Mouse (Mus musculus) midbrain, embryonic 14.5 days (tissue): ENCODE data around the gene Litaf. TPM values are rescaled to one million over a fixed set of nuclear protein-coding genes. Genes with fewer than 3 reads are reported as not detected.
A peak's percentile ranks its signal among the peaks of the same experiment; 100 is the strongest.

Experiments
- ATAC-seq: fragments of 200-750 bp; cut with Nextera tagmentation; 2 replicates; pipeline ENCODE4 v1.8.0; 2017; ENCODE audit warnings: moderate number of reproducible peaks, moderate library complexity; ENCODE audit not compliant: low FRiP score, low TSS enrichment
- DNase-seq: peaks from one replicate; pipeline ENCODE4 v3.0.0-alpha.2; 2015
- H3K27ac ChIP-seq: fragments of 300-500 bp; sonication (generic); replicated peaks from 2 replicates; pipeline ENCODE4 v1.5.1; 2014; ENCODE audit warnings: mild to moderate bottlenecking, low read depth, low read length, moderate library complexity
- H3K27me3 ChIP-seq: fragments of 300-500 bp; sonication (generic); 2 replicates; pipeline ENCODE4 v1.6.1; 2014; ENCODE audit warnings: low read length, control low read depth, mixed read lengths; ENCODE audit not compliant: control insufficient read depth, insufficient read depth
- H3K36me3 ChIP-seq: fragments of 300-500 bp; sonication (generic); 2 replicates; pipeline ENCODE4 v1.6.1; 2014; ENCODE audit warnings: low read length, control low read depth; ENCODE audit not compliant: control insufficient read depth, insufficient read depth
- H3K4me1 ChIP-seq: fragments of 300-500 bp; sonication (generic); 2 replicates; pipeline ENCODE4 v1.6.1; 2014; ENCODE audit warnings: mild to moderate bottlenecking, antibody characterized with exemption, low read length, control low read depth; ENCODE audit not compliant: control insufficient read depth, insufficient read depth
- H3K4me2 ChIP-seq: fragments of 300-500 bp; sonication (generic); 2 replicates; pipeline ENCODE4 v1.6.1; 2014; ENCODE audit warnings: mild to moderate bottlenecking, low read length, moderate library complexity
- H3K4me3 ChIP-seq: fragments of 300-500 bp; sonication (generic); replicated peaks from 2 replicates; pipeline ENCODE4 v1.5.1; 2014; ENCODE audit warnings: low read depth, low read length
- H3K9ac ChIP-seq: fragments of 300-500 bp; sonication (generic); replicated peaks from 2 replicates; pipeline ENCODE4 v1.6.1; 2014; ENCODE audit warnings: mild to moderate bottlenecking, low read length, moderate library complexity
- H3K9me3 ChIP-seq: fragments of 300-500 bp; sonication (generic); 2 replicates; pipeline ENCODE4 v1.6.1; 2016; ENCODE audit warnings: low read length, control low read depth, mixed read lengths; ENCODE audit not compliant: control insufficient read depth
- WGBS: fragments of 180-500 bp; shearing (Covaris S2); extraction: QIAGEN DNeasy Blood & Tissue Kit; methylation state at CpG from one replicate; pipeline ENCODE4 v1.1.7; 2014; 5-methylcytosine and 5-hydroxymethylcytosine counted together
- polyA plus RNA-seq: library from polyadenylated mRNA; unstranded; fragments of >200 nt; fragmentation: Nextera tagmentation; extraction: Ambion mirVana; gene quantifications from 2 replicates; pipeline ENCODE4 v1.2.1, GENCODE M21; 2014

Gene Litaf
- polyA plus RNA-seq, 1 experiment from 2014 or later: 32.0 TPM

DNA sequence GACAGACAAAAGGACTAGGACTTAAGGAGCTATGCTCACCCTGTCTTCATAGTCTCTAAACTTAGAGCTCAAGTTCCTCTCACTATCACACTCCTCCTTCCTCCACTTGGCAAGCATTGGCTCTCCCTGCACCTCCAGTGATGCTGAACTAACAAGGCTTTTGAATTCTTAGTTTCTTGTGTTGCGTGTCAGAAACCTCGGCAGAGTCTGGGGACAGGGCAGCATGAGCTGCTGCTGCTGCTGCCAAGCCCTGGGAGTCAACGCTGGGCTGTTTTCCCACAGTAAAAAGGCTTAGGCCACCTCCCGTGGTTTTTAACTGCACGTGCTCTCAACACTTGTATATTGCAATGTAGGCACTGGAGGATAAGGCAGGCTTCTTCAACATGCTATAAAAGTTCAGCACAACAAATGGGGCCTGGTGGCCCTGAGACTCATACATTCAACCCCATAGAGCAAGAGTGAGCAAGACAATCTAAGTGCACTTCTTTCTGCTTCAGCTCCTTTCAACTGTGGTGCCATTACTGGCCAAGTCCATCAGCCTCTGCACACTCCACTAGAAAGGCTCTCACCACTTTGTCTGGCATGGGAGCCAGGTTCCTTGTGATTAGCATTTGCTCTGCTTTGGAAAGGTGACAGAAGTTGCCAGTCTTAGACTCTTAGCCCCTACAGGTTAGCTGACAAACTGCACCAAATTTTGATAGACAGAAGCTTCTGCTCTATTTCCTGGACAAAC, 21.1 kb upstream of the Litaf start:
- H3K9ac ChIP-seq: no peak overlapping the region
- H3K4me2 ChIP-seq: no peak overlapping the region
- DNase-seq (peak; percentile 46), ATAC-seq (no peak)
- no peak overlapping the region for H3K27ac ChIP-seq
- H3K4me1 ChIP-seq: no peaks in the 10 kb centered on the region
- no peak overlapping the region for H3K4me3 ChIP-seq
- WGBS: 64% methylated on average over 5 of the region's 5 CpGs
- no peaks in the 10 kb centered on the region for H3K27me3 ChIP-seq
- no peaks in the 10 kb centered on the region for H3K9me3 ChIP-seq
- peaks cover 77% of the 10 kb centered on the region for H3K36me3 ChIP-seq

DNA sequence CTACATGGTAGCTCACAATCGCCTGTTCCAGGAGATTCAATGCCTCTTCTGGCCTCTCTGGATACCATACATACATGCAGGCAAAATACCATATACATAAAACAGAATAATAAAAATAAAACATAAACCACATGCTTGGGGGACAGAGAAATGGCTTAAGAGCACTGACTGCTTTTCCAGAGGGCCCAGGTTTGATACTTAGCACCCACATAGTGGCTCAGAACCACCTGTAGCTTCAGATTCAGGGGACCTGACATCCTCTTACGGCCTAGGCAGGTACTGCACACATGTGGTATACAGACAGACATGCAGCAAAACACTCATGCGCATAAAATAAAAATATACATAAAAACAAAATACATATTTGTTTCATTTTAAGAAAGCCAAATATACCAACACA, 20.3 kb upstream of the Litaf start:
- Histone ChIP-seq H3K27ac (no peak overlapping the region), H3K9ac (no peak overlapping the region), H3K4me3 (no peak overlapping the region), H3K4me2 (no peak overlapping the region), H3K36me3 (peaks cover 70% of the 10 kb centered on the region), H3K27me3 (no peaks in the 10 kb centered on the region), H3K4me1 (no peaks in the 10 kb centered on the region), H3K9me3 (no peaks in the 10 kb centered on the region)
- DNase-seq (no peak), ATAC-seq (no peak)
- WGBS: 95% methylated on average over 3 of the region's 3 CpGs

DNA sequence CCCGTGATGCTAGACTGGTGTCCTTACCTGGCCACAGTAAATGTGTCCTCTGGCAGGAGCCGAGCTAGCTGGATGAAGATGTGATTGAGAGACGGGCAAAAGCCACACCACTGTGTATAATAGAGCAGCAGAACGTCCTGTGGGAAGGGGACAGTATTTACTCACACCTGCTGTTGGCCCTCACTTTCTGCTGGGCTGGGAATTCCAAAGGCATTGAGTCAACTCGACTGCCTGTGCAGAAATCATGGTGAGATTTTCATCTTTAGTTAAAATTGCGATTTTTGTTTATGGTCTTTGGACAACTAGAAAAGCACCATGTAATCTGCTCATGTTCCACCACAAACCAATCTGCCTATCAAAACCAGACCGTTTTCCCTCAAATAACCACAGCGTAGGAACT, 18.2 kb upstream of the Litaf start:
- Histone ChIP-seq H3K36me3 (peaks cover 67% of the 10 kb centered on the region), H3K9ac (no peak overlapping the region), H3K4me3 (no peak overlapping the region), H3K4me2 (no peak overlapping the region), H3K4me1 (no peaks in the 10 kb centered on the region), H3K9me3 (no peaks in the 10 kb centered on the region), H3K27ac (no peak overlapping the region), H3K27me3 (no peaks in the 10 kb centered on the region)
- ATAC-seq (no peak), DNase-seq (no peak)
- WGBS: 93% methylated on average over 8 of the region's 8 CpGs

DNA sequence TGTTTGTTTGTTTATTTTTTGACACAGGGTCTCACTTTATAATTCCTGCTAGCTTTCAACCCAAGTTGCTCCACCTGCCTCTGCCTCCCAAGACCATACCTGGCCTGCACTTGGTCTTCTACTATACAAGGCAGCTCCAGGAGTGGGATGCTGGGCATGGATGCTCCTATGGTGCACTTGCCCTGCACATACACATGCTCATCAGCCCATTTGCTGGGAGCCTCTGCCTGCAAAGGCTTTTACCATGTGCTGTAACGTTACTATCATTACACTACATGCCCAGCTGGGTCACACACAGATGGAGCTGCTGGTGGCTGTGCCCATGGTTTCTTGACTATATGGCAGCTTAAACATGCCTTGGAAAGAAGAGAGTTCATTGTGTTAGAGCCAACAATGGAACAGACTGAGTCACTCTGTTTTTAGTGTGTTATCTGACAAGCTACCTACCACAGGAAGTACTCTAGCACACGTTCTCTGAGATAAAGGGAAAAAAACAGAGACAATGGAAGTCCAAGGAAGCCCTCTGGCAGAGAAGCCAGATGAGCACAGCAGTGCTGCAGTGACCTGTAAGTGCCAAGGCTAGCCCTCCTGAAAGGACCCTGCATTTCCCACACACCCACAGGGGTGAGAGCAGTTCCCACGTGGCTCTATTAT, 12.4 kb upstream of the Litaf start:
- no peak for ATAC-seq
- H3K9me3 ChIP-seq: no peaks in the 10 kb centered on the region
- no peak overlapping the region for H3K4me3 ChIP-seq
- no peak for DNase-seq
- H3K9ac ChIP-seq: no peak overlapping the region
- H3K27ac ChIP-seq: no peak overlapping the region
- WGBS: 79% methylated on average over 3 of the region's 3 CpGs
- H3K36me3 ChIP-seq: peaks cover 75% of the 10 kb centered on the region
- H3K27me3 ChIP-seq: no peaks in the 10 kb centered on the region
- 0 out of 2 replicates have a peak, but pooled peaks cover 1% of the 10 kb centered on the region for H3K4me1 ChIP-seq
- H3K4me2 ChIP-seq: no peak overlapping the region

DNA sequence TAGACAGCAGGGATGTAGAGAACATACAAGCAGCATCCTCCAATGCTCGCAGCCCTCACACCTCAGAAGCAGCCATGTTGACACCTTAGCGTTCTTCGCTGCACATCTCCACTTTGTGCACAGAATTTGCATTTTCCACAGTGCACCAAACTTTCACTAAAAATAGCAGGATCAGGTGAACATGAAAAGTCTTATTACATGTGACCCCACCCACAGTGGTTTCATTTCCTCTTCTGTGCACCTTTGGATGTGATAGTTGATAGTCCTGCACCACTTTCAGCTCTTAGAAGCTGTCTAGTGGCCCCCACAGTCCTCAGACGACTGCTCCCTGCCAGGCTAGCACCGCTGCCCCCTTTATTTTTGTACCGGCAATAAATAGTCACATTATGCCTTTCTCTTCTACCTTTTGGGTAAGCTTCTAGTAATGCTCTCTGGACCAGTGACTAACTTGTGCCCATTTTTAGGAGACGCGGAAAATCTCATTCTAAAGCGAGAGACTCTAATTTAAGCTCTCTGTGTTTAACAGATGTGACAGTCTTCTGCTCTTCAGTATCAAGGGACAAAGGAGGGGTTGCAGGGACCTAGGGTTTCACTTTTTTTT, 11.7 kb upstream of the Litaf start:
- H3K27ac ChIP-seq: no peak overlapping the region
- peaks cover 75% of the 10 kb centered on the region for H3K36me3 ChIP-seq
- WGBS: 90% methylated on average over 9 of the region's 9 CpGs

DNA sequence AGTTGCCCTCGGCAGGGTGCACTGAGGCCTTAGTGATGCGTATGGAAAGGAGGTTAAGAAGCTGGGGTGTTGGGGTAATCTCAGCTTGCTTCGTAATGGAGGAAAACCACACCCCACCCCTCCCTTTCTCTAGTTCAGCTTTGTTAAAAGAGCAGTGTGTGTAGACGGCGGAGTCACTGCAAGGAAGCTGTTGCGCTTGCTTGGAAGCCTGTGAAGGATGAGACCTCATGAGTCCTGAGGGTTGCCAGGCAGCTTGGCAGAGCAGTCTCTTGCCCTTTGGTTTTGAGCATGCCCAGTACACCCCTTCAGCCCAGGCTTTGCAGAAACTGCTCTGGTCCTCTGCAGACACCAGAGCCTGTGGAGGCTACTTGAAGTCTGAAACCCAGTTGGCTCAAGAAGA, 7.1 kb upstream of the Litaf start:
- ATAC-seq (no peak), DNase-seq (peak; percentile 22)
- Histone ChIP-seq H3K9me3 (no peaks in the 10 kb centered on the region), H3K4me2 (no peak overlapping the region), H3K27me3 (no peaks in the 10 kb centered on the region), H3K4me1 (peaks cover 30% of the 10 kb centered on the region), H3K9ac (no peak overlapping the region), H3K4me3 (no peak overlapping the region), H3K36me3 (peaks cover 65% of the 10 kb centered on the region), H3K27ac (no peak overlapping the region; the same call in 1 of the 2 replicates)
- 73% methylated on average over 6 of the region's 6 CpGs for WGBS

More for the DNA sequence above, 11.7 kb upstream of the Litaf start:
- H3K4me2 ChIP-seq: no peak overlapping the region
- H3K9me3 ChIP-seq: no peaks in the 10 kb centered on the region
- H3K27me3 ChIP-seq: no peaks in the 10 kb centered on the region
- H3K4me3 ChIP-seq: no peak overlapping the region
- no peak overlapping the region for H3K9ac ChIP-seq
- 0 out of 2 replicates have a peak, but pooled peaks cover 7% of the 10 kb centered on the region for H3K4me1 ChIP-seq
- ATAC-seq (no peak), DNase-seq (no peak)

DNA sequence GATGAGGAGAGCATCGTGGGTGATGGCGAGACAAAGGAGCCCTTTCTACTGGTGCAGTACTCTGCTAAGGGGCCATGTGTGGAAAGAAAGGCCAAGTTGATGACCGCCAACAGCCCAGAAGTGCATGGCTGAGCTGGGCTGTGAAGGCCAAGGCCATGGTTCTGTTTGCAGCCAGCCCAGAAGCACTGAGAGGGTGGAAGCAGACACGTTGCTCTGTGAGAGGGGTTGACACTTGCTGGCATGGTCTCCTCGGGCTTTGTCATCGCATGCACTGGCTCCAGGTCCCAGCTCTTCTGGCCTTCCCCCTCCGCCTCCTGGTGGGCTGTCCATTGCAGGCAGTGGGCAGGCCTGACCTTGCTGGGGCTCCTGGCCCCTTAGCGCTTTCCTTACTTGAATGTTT, 6.5 kb upstream of the Litaf start:
- ATAC-seq (no peak), DNase-seq (no peak)
- no peak overlapping the region for H3K9ac ChIP-seq
- no peaks in the 10 kb centered on the region for H3K9me3 ChIP-seq
- 85% methylated on average over 8 of the region's 8 CpGs for WGBS
- no peak overlapping the region for H3K4me3 ChIP-seq
- H3K27ac ChIP-seq: peak overlapping the region; percentile 32; the same call in 1 of the 2 replicates
- H3K4me1 ChIP-seq: peaks cover 36% of the 10 kb centered on the region
- peaks cover 59% of the 10 kb centered on the region for H3K36me3 ChIP-seq
- no peaks in the 10 kb centered on the region for H3K27me3 ChIP-seq
- H3K4me2 ChIP-seq: no peak overlapping the region

DNA sequence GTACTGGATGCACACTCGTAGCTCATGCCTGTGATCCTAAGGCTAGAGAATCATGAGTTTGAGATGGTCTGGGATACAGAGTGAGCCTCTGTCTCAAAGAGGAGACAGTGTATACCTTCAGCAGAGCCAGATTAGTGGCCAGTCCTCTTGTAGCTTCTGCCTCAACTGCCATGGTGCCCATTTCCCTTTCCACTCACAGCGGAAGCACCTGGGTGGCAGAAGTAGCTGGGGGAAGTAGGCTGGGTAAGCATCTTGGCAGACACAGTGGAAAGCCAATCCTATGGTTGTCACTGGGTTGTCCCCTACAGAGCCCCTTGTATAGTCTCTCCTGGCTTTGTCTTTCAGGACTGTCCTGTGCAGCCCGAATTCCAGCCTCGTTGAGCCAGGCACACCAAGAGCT, 5.9 kb upstream of the Litaf start:
- DNase-seq: no peak
- Histone ChIP-seq H3K4me1 (peaks cover 38% of the 10 kb centered on the region), H3K4me2 (no peak overlapping the region), H3K9ac (no peak overlapping the region), H3K36me3 (peaks cover 57% of the 10 kb centered on the region), H3K9me3 (no peaks in the 10 kb centered on the region), H3K4me3 (no peak overlapping the region), H3K27ac (no peak overlapping the region), H3K27me3 (no peaks in the 10 kb centered on the region)
- 92% methylated on average over 4 of the region's 4 CpGs for WGBS
- ATAC-seq: no peak
